Mouse (Mus musculus) naive thymus-derived CD4-positive, alpha-beta T cell, adult 2 months (primary cell): ENCODE results near the gene Olfr453.

Experiments used
- DNase-seq: peaks from one replicate; pipeline ENCODE4 v3.0.0-alpha.2; 2011; ENCODE audit warnings: low read depth

Gene Olfr453

DNA sequence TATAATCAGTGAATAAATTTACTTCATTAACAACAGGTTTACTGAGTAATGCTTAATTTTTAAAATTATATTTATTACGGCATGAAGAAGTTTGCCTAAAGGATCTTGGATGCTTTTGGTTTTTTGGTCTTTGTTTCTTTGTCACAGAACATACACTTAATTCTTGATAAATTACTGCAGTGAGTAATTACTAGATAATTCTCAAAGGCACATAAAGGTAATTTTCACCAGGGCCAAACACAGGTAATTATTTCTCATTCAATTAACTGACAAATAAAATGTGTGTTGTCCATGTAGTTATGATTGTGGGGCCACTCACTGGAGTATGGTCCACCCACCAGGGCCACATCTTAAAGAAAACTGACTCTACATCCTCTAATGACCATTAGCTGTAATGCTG, at the start of gene Olfr453:
Gene Olfr453 (plus strand): TSS at position 301 of the 400 bp plus-strand sequence.
- no peak for DNase-seq

DNA sequence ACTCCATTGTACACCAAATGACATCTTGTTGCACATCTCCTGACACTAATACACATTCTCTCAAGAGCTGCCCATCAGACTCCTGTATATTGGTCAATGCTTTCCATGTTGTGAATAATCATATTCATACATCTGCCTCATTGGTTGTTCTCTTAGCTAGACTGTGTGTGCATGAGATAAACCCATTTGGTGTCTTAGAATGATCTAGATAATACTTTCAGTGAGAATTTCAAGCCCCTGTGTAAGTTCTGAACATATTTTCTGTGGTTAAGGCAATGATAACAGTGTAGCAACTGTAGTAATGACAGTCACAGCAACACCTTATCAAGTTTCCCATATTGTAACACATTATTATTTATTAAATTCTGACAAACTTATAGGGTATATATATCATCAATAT, 49.4 kb upstream of the Olfr453 start:
- no peak for DNase-seq

DNA sequence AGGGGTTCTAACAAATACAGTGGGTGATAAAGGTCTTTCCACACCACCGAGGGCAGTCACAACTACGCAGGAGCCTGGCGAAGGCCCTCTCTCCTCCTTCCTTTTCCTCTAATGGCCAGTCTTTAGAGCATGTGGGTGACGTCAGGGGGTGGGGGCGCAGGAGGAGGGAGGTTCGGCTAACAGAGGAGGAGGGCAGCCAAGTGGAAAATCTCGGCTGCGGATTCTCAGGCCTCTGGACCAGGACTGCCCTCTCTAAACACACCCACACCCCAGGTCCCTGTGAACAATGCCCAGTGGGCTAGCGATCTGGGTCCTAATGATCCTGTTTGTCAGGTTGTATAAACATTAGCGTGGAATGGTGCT, 47.0 kb upstream of the Olfr453 start:
- no peak for DNase-seq

DNA sequence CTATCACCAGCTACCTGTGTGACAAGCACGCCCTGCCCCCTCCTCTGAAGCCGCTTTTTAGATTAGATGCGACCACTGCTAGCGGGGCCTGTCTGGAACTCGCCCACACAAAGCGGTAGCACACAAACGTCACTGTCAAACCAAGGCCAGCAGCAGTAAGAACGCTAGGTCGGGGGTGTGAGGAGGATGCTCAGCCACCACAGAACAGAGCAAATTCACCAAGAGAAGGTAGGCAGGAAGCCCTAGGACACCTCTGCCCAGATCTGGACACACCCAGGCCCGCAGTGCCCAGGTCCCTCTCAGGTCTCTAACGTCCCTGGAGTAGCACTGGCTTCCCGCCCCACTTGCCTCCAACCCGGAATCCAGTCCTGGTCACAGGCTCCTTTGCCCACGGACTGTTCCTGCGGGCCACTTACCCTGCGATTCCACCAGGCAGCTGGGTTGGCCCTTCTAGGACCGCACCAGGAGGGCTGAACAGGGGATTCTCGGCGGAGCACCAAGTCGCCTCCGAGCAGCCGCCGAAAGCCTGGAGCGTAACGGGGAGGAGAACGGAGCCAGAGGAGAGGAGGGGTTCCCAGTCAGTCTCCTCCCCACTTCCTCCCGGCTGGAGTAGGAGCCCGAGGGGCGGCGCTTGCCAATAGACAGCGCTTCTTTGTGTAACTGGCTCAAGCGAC, 46.5 kb upstream of the Olfr453 start:
- no peak for DNase-seq

DNA sequence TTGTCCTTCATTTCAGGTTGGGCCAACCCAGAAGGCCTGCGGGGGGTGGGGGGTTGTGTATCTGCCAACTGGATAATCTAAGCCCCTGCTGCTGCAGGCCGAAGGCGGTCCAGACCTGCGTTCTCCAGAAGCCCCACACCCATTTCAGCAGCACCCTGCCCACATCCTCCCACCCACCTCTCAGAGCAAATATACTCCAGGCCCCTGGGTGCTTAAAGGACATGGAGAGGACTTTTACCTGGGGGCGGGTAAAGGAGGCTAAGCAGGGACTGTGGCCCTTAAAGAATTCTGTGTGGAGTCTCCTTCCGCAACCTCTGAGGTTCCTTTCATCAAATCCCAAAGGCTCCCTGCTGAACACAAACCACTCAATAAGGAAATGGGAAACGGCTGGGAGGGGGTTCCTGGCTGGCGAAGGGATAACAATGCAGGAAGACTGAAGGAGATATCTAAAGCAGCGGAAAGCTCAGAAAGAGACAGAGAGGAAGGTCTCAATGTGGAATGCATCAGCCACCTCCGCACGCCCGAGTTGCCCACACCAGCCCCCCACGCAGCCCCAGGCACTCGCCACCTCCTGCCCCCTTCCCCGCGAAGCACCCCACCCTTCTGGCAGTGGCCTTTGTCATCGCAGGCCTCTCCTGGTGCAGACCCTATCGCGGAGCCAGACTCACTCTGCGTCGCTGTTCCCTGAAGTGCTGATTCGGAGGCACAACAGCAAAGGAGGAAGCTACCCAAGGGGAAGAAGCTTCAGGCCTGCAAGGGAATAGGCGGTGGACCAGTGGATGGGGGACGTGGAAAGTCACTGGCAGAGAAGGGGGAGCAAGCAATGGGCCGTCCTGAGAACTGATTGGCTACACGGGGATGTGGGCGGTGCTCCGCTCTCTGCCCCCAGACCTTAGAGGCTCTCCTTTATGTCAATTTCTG, 29.6 kb upstream of the Olfr453 start, which contains the start of gene Tcaf1:
Gene Tcaf1 (minus strand): TSS at position 798 of the 921 bp plus-strand sequence.
- DNase-seq, result no peak

DNA sequence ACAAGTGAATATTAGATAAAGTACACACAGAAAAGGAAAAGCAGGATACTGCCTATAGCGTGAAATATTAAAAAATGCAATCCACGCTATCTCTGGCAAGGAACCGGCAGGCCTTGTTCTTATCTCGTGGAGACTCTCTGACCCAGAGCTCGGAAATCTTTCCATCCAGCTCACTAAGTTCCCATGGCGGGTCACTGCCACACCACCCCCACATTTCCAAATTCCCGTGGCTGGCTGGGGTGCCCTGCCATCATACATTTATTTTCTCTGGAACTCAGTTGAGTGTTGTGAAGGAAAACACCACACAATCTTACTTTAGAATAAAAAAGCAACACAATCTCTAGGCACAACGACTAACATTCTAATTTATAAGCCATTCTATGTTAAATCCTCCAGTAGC, 24.5 kb upstream of the Olfr453 start:
- DNase-seq, result no peak

DNA sequence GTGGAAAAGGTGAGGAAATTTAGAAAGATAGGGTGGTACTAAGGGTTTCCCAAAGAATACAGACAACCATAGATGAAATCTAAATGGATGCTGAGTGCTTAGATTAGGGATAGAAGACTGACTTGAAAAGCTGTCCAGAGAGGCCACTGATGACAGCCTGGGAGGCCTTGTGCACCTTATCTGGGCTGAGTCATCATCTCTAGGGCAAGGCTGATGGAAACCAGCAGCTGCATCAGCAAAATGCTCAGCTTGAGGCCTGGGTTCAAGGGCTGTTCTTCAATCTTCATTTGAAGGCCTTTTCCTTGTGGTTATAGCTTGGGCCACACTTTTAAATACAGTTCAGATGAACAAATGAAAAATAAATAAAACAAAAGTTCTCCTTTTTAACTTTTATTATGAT, 21.2 kb upstream of the Olfr453 start:
- no peak for DNase-seq

DNA sequence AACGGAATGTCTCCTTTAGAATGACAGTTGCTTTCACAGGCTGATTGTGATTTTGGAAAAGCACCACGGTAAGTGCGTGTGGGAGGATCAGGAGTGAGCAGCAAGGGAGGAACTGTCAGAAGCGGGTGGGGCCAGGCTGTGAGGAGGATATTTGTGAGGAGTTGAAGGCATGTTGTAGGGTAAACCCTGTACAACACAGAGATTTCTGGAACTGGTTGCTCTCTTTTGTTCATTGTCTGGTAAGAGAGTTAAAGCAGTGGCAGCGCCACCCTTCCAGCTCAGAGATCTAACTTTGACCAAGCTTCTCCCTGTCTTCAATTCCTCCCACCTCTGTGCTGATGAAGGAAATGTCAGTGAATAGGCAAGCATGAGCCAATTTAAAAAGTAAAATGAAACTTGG, 3.1 kb downstream of the Olfr453 start:
- DNase-seq, result no peak

DNA sequence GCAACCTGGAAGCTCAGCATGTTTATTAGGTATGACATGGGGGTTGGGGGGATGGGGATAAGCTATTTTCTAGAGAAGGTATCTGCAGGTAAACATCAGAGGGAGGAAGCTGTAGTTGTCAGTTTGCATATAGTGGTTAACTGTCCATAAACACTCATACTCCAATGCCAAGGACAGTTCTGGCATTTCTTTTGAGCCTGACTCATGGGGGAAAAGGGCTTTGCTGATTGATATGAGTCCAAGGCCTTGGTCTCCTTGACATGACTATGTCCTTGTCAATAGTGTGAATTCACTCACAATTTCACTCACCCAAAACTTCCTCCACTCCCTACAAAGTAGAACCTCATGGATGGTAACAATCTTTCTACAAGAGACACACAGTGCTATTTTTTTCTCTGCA, 8.7 kb downstream of the Olfr453 start:
- DNase-seq, result no peak

DNA sequence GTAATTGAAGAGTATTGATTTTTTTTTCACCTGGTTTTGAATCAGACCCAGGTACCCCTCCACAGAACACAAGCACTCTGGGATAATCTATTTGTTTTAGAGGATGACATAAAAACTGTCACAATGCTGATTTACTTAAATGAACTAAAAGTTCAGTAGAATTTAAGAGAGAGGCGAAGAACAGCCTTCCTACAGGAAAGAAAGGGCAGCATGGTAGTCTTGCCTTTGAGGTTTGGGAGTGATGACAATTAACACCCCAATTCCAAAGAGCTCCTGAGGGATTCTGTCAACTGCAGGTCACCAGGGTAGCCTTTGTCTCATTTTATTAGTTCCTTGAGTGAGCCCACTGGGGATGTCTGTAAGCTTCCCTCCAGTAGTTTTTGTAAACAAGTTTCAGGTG, 16.9 kb downstream of the Olfr453 start, which contains the start of gene Olfr38:
Gene Olfr38 (plus strand): TSS at position 301 of the 400 bp plus-strand sequence.
- DNase-seq, result no peak

DNA sequence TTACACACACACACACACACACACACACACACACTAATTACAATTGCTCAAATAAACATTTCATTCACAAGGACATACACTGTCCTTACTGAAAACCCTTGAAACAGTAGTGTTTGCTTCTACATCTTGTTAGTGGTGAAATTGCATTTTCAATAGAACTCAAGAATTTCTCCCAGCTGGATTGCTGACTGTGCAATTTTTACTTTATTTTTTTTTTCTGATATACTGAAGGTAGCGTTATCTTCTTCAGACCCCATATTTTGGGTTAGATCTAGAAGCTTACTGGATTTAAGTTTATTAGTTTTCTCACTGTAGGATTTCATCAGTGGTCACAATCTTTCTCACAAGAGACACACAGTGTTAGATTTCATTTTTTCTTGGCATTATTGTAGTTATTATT, 37.9 kb downstream of the Olfr453 start:
- no peak for DNase-seq

DNA sequence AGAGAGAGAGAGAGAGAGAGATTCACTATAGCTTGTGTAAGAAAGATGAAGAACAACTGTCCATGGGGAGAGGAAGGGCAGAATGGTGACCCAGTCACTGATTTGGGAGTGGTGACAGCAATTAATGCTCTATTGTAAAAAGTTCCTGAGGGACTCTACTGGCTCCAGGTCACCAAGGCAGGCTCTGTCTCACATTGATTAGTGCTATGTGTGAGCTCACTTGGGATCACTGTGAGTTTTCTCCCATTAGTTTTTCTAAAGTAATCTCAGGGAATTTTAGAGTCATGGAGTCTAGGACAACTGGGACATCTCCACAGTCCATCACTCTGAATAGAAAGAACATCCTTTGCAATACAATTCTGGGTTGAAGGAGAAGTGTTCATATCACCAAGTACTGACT, 45.6 kb downstream of the Olfr453 start, which contains the start of gene Olfr452:
Gene Olfr452 (plus strand): TSS at position 301 of the 400 bp plus-strand sequence.
- DNase-seq, result no peak

DNA sequence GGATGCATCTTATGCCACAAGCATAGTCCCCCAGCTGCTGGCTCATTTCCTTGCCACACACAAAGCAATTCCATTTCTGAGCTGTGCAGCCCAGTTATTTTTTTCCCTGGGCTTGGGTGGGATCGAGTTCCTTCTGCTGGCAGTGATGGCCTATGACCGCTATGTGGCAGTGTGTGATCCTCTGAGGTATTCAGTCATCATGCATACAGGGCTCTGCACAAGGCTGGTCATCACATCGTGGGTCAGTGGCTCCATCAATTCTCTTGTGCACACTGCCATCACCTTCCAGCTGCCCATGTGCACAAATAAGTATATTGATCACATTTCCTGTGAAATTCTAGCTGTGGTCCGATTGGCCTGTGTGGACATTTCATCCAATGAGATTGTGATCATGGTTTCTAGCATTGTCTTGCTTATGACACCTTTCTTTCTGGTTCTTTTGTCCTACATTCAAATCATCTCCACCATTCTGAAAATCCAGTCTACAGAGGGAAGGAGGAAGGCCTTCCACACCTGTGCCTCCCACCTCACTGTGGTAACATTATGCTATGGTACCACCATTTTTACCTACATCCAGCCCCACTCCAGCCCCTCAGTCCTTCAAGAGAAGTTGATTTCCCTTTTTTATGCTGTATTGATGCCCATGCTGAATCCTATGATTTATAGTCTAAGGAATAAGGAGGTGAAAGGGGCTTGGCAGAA, 51.2 kb downstream of the Olfr453 start:
- no peak for DNase-seq

DNA sequence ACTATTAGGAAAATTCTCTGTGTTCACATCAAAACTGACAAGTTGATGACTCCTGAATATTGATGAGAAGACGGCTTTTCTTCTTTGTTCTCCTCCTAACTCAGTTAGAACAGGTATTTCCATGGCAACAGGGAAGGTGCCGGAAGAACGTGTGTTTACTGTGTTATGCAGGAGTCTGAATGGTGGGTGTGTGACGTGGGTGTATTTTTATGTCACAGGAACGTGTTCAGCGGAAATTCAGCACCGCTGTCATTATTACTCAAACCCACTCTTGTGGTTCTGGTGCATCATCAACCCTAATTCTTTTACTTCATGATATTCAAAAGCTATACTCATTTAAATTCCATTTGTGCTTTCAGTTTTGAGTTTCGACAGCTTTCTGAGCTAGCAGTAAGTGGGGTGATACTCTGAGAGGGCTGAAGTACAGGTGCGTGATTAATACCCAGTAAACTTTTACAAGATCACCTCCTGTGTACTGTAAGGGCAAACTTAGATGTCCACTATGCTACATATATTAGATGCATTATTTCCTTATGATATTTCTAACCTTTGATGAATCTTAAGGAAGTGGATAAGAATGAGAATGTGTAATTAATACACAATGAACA, 51.9 kb downstream of the Olfr453 start:
- DNase-seq, result no peak

DNA sequence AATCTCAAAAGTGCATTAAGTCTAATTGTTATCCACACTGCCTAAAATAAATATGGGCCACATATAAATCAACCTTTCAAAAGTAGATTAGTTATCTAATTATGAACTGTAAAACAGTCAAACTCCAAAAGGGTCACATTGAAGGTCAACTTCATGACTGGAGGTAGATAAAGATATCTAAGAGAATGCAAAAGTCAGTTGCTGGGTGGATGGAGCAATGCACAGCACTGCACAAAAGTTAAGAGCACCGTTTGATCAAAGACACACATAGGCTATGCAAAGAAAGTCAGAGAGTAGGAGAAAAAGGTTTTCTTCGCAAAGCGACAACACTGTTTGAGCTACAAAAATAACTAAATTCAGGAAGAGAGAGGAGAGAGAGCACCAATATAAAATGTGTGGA, 55.8 kb downstream of the Olfr453 start:
- no peak for DNase-seq
